Mouse (Mus musculus) embryonic facial prominence, embryonic 14.5 days (tissue): Measurements from ENCODE around the gene Nedd1. TPM values are rescaled to one million over a fixed set of nuclear protein-coding genes. Genes with fewer than 3 reads are reported as not detected.
A peak's percentile ranks its signal among the peaks of the same experiment; 100 is the strongest.

Experiments
- ATAC-seq: fragments of 200-750 bp; cut with Nextera tagmentation; 2 replicates; pipeline ENCODE4 v1.8.0; 2017; ENCODE audit warnings: low read depth, moderate number of reproducible peaks, moderate TSS enrichment
- DNase-seq: peaks from one replicate; pipeline ENCODE4 v3.0.0-alpha.2; 2015; ENCODE audit warnings: low spot score
- H3K27ac ChIP-seq: fragments of 300-500 bp; sonication (generic); replicated peaks from 2 replicates; pipeline ENCODE4 v1.5.1; 2014; ENCODE audit warnings: low read depth, mild to moderate bottlenecking, low read length, moderate library complexity
- H3K27me3 ChIP-seq: fragments of 300-500 bp; sonication (generic); replicated peaks from 2 replicates; pipeline ENCODE4 v1.6.1; 2014; ENCODE audit warnings: low read length; ENCODE audit not compliant: control insufficient read depth, insufficient read depth
- H3K36me3 ChIP-seq: fragments of 300-500 bp; sonication (generic); 2 replicates; pipeline ENCODE4 v1.6.1; 2014; ENCODE audit warnings: low read length, mixed read lengths; ENCODE audit not compliant: control insufficient read depth, insufficient read depth
- H3K4me1 ChIP-seq: fragments of 300-500 bp; sonication (generic); 2 replicates; pipeline ENCODE4 v1.6.1; 2014; ENCODE audit warnings: antibody characterized with exemption, low read length; ENCODE audit not compliant: control insufficient read depth, insufficient read depth
- H3K4me2 ChIP-seq: fragments of 300-500 bp; sonication (generic); 2 replicates; pipeline ENCODE4 v1.6.1; 2014; ENCODE audit warnings: low read depth, mild to moderate bottlenecking, low read length, moderate library complexity, mixed read lengths
- H3K4me3 ChIP-seq: fragments of 300-500 bp; sonication (generic); 2 replicates; pipeline ENCODE4 v1.5.1; 2014; ENCODE audit warnings: low read depth, mild to moderate bottlenecking, low read length
- H3K9ac ChIP-seq: fragments of 300-500 bp; sonication (generic); 2 replicates; pipeline ENCODE4 v1.6.1; 2014; ENCODE audit warnings: low read depth, mild to moderate bottlenecking, low read length, moderate library complexity, mixed read lengths
- H3K9me3 ChIP-seq: fragments of 300-500 bp; sonication (generic); 2 replicates; pipeline ENCODE4 v1.6.1; 2016; ENCODE audit warnings: low read length; ENCODE audit not compliant: control insufficient read depth
- WGBS: fragments of 180-500 bp; shearing (Covaris S2); extraction: QIAGEN DNeasy Blood & Tissue Kit; methylation state at CpG from one replicate; pipeline ENCODE4 v1.1.7; 2014; 5-methylcytosine and 5-hydroxymethylcytosine counted together
- polyA plus RNA-seq: library from polyadenylated mRNA; unstranded; fragments of >200 nt; fragmentation: Nextera tagmentation; extraction: Ambion mirVana; gene quantifications from 2 replicates; pipeline ENCODE4 v1.2.1, GENCODE M21; 2014

The Nedd1 gene
- 40.3 and 43.3 TPM in 2 replicates for polyA plus RNA-seq

DNA sequence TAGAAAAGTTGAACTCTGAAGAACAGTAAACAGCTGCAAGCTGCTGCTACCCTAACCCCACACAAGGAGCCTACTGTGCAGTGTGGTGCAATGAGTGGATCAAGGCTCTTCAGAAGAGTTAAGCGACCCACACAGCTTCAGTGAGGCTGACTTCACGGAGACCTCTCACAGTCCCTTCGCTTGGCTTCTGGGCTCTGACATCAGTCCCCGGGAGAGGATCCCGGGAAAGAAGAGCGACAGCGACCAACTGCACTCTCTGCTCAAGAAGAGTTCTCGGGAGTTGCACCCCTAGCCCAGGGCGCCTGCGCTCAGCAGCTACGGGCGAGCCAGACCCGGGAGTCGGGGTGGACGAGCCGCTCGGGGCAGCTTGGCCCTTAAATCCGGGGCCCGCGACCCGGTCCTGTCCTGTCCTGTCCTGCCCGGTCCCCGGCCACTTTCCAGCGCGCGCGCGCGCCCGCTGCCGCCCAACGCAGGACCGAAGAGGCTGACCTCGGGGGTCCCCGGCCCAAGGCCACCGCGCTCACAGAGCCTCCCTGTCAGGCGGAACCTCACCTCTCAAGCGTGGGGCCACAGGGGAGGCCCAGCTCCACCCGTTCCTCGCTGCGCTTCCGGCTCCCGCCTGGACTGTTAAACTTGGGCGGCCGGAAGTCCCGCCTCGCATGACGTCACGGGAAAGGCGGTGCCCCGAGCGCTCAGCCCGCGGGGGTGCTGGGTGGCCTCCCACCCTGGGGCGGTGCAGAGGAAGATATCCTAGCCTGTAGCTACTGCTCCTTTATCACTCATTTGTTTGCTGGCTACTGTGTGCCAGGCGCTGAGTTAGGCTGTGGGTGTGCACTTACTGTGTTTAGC is at the start of gene Nedd1:
TSS of gene Nedd1 (minus strand) at position 650 of the 849 bp plus-strand sequence.
- WGBS, result 0% methylated on average over 11 of the region's 57 CpGs
- DNase-seq, result peak; percentile 96
- peak within 1 kb of the TSS; percentile 95 for H3K4me3 ChIP-seq
- H3K27me3 ChIP-seq, result no peaks in the 10 kb centered on the region
- H3K4me1 ChIP-seq, result no peaks in the 10 kb centered on the region
- peak within 1 kb of the TSS; percentile 97 for H3K9ac ChIP-seq
- H3K9me3 ChIP-seq, result no peaks in the 10 kb centered on the region
- peak; percentile 98 for ATAC-seq
- H3K27ac ChIP-seq, result peak within 1 kb of the TSS; percentile 84
- H3K36me3 ChIP-seq, result peaks cover 9% of the 10 kb centered on the region; the same call in 1 of the 2 replicates
- H3K4me2 ChIP-seq, result peak within 1 kb of the TSS; percentile 74

DNA sequence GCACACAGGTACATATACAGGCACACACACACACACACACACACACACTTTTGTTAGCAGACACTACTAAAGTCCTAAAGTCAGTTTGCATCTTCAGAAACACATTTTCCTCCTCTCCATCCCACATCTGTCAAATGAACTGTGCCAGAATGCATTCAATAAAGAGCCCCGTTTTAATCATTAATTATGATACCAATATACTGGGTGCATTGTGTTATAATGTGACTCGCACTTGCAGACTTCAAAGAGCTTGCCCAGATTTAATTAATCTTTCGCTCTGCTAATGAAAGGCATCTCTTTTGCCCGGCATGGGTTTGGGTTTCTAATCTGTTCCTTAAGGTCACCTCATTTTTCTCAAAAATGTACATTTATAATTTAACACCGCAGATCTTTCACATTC is 32.1 kb upstream of the Nedd1 start:
- no peaks in the 10 kb centered on the region for H3K36me3 ChIP-seq
- no peaks in the 10 kb centered on the region for H3K27me3 ChIP-seq
- H3K27ac ChIP-seq, result no peak overlapping the region
- no peaks in the 10 kb centered on the region for H3K4me1 ChIP-seq
- DNase-seq, result no peak
- H3K4me3 ChIP-seq, result no peak overlapping the region
- H3K9me3 ChIP-seq, result no peaks in the 10 kb centered on the region
- WGBS, result 87% methylated on average over 5 of the region's 5 CpGs
- no peak for ATAC-seq
- H3K4me2 ChIP-seq, result no peak overlapping the region
- H3K9ac ChIP-seq, result no peak overlapping the region

DNA sequence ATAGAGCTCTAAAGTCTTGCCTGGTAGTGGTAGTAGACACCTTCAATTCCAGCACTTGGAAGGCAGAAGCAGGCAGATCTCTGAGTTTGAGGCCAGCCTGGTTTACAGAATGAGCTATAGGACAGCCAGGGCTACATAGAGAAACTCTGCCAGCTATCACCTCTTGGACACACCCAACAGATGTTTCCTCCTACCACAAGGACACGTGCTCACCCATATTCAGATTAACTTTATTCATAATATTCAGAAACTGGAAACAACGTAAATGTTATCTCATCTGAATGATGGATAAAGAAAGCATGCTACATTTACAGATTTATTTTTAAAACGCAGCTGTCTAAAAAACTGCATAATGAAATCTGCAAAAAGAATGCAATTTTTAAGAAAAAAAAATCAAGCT is 8.1 kb upstream of the Nedd1 start:
- no peak overlapping the region for H3K27ac ChIP-seq
- H3K36me3 ChIP-seq, result no peaks in the 10 kb centered on the region
- H3K4me2 ChIP-seq, result no peak overlapping the region
- H3K9ac ChIP-seq, result no peak overlapping the region
- H3K9me3 ChIP-seq, result no peaks in the 10 kb centered on the region
- no peaks in the 10 kb centered on the region for H3K4me1 ChIP-seq
- no peak overlapping the region for H3K4me3 ChIP-seq
- 85% methylated on average over 3 of the region's 3 CpGs for WGBS
- H3K27me3 ChIP-seq, result no peaks in the 10 kb centered on the region
- DNase-seq (no peak), ATAC-seq (no peak)

DNA sequence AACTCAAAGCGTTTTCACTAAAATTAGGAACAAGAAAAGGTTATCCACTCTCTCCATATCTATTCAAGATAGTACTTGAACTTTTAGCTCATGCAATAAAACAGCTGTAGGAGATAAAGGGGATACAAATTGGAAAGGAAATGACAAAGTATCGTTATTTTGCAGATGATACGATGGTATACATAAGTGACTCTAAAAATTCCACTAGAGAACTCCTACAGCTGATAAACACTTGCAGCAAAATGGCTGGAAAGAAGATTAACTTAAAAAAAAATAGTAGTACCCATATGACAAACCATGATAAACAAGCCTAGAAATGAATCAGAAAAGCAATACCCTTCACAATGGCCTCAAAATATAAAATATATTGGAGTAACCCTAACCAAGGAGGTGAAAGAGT is 6.5 kb upstream of the Nedd1 start:
- ATAC-seq, result no peak

DNA sequence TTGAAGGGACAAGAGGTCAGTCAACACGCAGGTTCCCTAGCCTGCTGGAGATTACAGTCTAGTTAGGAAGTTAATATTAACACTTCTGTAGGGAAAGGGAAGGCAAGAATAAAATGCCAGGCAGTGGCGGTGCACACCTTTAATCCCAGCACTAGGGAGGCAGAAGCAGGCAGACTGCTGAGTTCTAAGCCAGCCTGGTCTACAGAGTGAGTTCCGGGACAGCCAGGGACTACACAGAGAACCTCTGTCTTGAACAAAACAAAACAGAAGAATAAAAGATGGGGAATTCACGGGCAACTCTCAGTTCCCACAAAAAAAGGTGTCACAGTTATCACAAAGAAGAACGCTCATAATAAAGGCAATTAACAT is 384 bp upstream of the Nedd1 start:
- ATAC-seq (peak; percentile 30), DNase-seq (no peak)
- no peaks in the 10 kb centered on the region for H3K9me3 ChIP-seq
- 37% methylated on average over 5 of the region's 5 CpGs for WGBS
- H3K27ac ChIP-seq, result peak overlapping the region; percentile 84
- H3K27me3 ChIP-seq, result no peaks in the 10 kb centered on the region
- peak overlapping the region; percentile 97 for H3K9ac ChIP-seq
- peak overlapping the region; percentile 95 for H3K4me3 ChIP-seq
- 0 out of 2 replicates have a peak, but pooled peaks cover 4% of the 10 kb centered on the region for H3K36me3 ChIP-seq
- H3K4me2 ChIP-seq, result peak overlapping the region; percentile 74
- H3K4me1 ChIP-seq, result no peaks in the 10 kb centered on the region

More for the DNA sequence above, 6.5 kb upstream of the Nedd1 start:
- 85% methylated on average over 3 of the region's 3 CpGs for WGBS
- no peaks in the 10 kb centered on the region for H3K9me3 ChIP-seq
- no peak overlapping the region for H3K4me3 ChIP-seq
- no peak for DNase-seq
- no peaks in the 10 kb centered on the region for H3K4me1 ChIP-seq
- H3K9ac ChIP-seq, result no peak overlapping the region
- no peaks in the 10 kb centered on the region for H3K36me3 ChIP-seq
- no peak overlapping the region for H3K27ac ChIP-seq
- no peak overlapping the region for H3K4me2 ChIP-seq
- H3K27me3 ChIP-seq, result no peaks in the 10 kb centered on the region

DNA sequence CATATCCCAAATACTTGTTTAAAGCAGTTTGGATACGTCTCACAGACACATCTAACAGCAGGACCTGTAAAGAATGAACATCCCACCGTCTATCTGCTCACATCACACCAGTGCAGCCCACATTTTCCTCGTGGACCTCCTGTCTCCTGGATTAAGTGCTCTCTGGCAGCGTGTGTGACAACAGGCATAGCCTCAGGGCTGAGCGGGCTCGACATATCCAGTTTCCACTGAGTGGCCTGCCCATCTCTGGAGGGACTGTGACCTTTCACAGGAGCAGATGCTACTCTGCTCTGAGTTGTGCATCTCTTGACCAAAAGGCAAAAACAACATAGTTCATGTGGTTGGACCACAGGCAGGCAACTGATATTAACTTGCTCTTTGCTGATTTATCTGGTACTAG is 23.2 kb downstream of the Nedd1 start:
- H3K27me3 ChIP-seq, result no peaks in the 10 kb centered on the region
- no peak for ATAC-seq
- H3K9me3 ChIP-seq, result no peaks in the 10 kb centered on the region
- H3K4me3 ChIP-seq, result no peak overlapping the region
- WGBS, result 49% methylated on average over 6 of the region's 6 CpGs
- H3K4me1 ChIP-seq, result no peaks in the 10 kb centered on the region
- no peak overlapping the region for H3K9ac ChIP-seq
- DNase-seq, result no peak
- no peak overlapping the region for H3K27ac ChIP-seq
- H3K36me3 ChIP-seq, result peaks cover 59% of the 10 kb centered on the region
- H3K4me2 ChIP-seq, result no peak overlapping the region

DNA sequence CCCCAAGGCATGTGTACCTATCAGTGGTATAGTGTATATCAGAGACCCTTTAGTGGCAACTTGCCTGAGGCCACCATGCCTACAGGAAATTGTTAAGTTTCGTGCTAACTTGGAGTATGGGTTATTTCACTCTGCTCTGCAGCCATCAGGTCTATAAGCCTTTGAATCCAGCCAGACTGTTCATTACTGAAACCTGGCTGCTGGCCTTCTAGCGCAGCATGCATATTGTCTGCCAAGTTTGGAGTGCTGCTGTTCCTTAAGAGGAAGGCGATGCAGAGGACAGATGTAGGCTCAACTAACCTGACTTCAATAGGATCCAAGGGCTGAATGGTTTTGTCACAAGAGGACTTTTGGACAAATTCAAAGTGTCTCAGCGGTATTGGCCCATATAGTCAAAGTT is 47.2 kb downstream of the Nedd1 start:
- H3K27ac ChIP-seq, result no peak overlapping the region
- H3K9ac ChIP-seq, result no peak overlapping the region
- no peak for ATAC-seq
- no peaks in the 10 kb centered on the region for H3K9me3 ChIP-seq
- no peaks in the 10 kb centered on the region for H3K4me1 ChIP-seq
- no peaks in the 10 kb centered on the region for H3K36me3 ChIP-seq
- DNase-seq, result peak; percentile 17
- 80% methylated on average over 4 of the region's 4 CpGs for WGBS
- H3K27me3 ChIP-seq, result no peaks in the 10 kb centered on the region
- no peak overlapping the region for H3K4me2 ChIP-seq
- H3K4me3 ChIP-seq, result no peak overlapping the region

DNA sequence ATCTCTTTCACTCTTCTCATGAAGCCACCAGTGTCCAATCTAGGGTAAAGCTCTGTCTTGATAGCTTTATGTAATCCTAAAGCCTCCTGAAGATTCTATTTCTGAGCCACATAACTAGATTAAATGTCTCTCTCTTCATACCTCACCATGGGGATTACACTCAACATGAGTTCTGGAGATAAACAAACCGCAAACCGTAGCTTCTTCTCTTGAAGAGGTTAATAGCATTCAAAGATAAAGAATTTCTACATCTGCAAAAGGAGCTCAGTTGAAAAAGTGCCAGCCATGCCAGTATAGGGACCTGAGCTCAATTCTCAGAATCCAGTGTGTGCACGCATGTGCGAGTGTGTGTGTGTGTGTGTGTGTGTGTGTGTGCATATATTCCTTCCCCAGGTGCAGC is 50.3 kb downstream of the Nedd1 start:
- no peak overlapping the region for H3K4me2 ChIP-seq
- no peaks in the 10 kb centered on the region for H3K27me3 ChIP-seq
- ATAC-seq, result no peak
- DNase-seq, result no peak
- no peaks in the 10 kb centered on the region for H3K4me1 ChIP-seq
- H3K4me3 ChIP-seq, result no peak overlapping the region
- no peaks in the 10 kb centered on the region for H3K9me3 ChIP-seq
- WGBS, result 84% methylated on average over 4 of the region's 4 CpGs
- H3K9ac ChIP-seq, result no peak overlapping the region
- no peaks in the 10 kb centered on the region for H3K36me3 ChIP-seq
- no peak overlapping the region for H3K27ac ChIP-seq

DNA sequence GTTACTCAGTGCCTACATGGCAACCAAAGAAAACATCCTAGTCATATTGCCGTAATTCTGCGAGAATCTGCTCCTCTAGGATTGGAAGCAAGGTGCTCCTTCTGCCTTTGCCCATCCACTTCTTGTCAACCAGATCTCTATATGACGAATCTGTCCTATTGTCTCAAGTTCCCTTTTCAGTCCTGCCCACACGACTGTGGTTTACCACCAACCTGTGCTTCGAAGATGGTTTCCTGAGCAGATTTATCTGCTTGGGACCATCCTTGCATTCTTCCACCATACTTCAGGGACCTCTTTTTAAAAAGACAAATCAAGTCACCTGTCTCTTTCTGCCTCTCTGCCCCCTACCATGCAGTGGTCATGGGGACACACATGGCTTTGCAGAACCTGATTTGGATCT is 56.9 kb downstream of the Nedd1 start:
- WGBS, result 83% methylated on average over 5 of the region's 5 CpGs

More for the DNA sequence above, 56.9 kb downstream of the Nedd1 start:
- DNase-seq, result no peak
- Histone ChIP-seq H3K9ac (no peak overlapping the region), H3K9me3 (0 out of 2 replicates have a peak, but pooled peaks cover 10% of the 10 kb centered on the region), H3K4me1 (no peaks in the 10 kb centered on the region), H3K27ac (no peak overlapping the region), H3K36me3 (no peaks in the 10 kb centered on the region), H3K27me3 (no peaks in the 10 kb centered on the region), H3K4me2 (no peak overlapping the region), H3K4me3 (no peak overlapping the region)
- no peak for ATAC-seq
